Mouse (Mus musculus) heart, postnatal 4 days (tissue): Measurements from ENCODE around the gene Lyrm9. TPM values are rescaled to one million over a fixed set of nuclear protein-coding genes. Genes with fewer than 3 reads are reported as not detected.

Experiments used
- DNase-seq: peaks from one replicate; pipeline ENCODE4 v3.0.0; 2021
- total RNA-seq, 2 experiments: library from RNA; stranded (reverse); gene quantifications; 2 replicates each; pipeline ENCODE4 v1.2.3; 2021

Lyrm9 gene
- 10 to 100 TPM; 33.0 to 34.3 TPM for total RNA-seq

DNA sequence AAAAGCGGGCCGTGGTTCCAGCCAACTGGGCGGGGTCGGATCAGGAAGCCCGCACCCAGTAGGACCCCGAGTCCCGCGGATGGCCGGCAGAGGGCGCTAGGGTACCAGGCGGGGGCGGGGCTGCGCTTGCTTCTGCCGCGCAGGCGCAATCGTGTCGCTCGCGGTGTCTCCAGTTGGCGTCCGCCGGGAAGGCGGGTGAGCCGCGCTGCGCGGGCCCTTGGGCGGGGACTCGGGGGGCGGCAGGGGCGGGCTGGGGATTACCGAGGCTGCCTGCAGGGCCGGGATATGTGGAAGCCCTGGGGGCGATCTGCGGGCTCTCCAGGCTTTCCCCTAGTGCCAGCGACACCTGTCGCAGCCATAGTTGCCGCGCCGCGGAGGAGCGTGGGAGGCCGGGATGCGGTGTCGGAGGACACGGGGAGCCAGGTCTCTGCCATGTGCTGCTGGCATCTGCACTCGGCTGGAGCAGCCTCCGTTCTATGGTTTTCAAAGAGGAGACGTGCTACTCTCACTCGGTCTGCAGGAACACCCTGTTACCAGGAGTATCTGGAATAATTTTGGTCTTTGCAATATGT is at the start of gene Lyrm9:
Gene Lyrm9, plus strand, starts transcription at position 143 of the 572 bp plus-strand sequence.
- DNase-seq, result peak; percentile 99

GRCm38 (mm10) chr11:78777851-78778680 is 48.3 kb upstream of the Lyrm9 start:
- no peak for DNase-seq

DNA sequence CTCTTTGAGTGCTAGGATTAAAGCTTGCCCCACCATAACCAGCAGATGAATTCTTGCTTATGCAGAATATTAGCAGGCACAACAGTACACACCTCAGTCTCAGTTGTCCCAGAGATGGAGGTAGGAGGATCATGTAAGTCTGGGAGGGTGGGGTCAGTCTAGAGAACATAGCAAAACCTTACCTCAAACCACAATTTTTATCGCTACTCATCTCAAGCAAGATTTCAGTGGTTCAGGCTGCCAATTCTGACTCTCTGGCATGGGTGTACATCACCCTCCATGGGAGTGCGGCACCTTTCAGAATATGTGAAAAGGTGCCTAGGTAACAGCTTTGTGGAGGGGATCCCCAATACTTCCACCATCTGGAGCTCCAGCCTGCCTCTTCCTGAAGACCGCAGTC is 46.4 kb upstream of the Lyrm9 start:
- DNase-seq, result no peak

DNA sequence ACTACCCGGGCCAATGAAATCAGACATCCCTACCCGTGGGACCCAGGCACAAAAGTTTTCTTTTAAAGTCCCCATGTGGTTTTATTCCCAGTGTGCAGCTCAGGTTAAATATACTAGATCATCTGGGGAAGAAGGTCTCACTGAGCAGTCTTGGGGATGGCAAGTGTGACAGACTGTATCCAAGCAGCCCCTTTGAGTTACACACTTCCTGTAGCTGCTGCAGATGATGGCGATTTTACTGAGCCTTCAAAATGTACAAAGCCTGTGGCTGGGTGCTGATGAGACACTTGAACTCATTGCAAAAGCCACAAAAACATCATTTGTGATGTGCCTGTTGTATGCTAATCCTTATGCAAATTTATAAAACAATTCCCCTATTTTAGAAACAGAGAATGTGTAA is 45.8 kb upstream of the Lyrm9 start:
- no peak for DNase-seq

GRCm38 (mm10) chr11:78782326-78782725 is 44.1 kb upstream of the Lyrm9 start:
- no peak for DNase-seq

DNA sequence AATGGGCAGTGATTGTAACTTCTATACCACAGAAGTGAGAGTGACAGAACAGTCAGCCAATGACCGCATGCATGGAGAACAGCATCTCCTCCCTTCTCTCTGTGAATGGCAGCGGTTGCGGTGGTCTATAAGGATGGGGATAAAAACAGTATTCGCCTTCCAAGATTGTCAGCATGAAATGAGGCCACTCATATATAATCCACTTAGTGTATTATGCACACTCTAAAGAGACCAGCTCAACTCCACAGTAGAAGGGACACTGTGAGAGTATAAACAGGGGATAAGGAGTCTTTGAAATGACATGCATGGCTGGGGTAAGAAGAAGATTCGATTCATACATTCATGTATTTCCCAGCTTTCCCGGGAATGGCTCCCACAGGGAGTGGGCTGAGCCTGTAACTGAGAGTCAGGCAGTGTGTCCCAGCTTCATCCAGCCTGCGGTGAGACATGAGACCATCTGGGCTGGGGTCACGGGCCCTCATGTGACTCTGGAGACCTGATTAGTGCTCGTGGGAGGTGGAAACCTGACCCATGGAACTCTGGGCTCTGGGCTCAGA is 43.5 kb upstream of the Lyrm9 start:
- DNase-seq, result no peak

DNA sequence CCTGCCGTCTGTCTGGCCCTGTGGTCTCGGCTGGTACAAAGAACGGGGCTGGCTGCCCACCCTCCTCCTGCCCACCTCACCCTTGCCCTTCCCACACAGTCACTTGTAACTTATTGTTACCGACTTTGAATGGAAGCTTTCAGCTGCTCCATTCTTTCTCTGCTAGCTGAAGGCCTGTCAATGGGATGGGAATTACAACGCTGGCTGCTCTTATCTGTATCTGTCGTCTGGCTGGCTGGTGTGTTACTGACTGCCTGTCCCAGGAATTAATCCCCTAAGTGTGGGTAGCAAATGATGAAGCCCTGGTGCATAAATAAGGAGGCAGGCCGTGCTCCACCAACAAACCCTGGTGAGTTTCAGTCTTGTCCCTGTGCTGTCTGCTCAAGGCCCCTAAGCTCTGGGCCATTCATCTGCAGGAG is 40.4 kb upstream of the Lyrm9 start:
- no peak for DNase-seq

- DNase-seq, result no peak
These were observed 36.9 kb upstream of the Lyrm9 start for GRCm38 (mm10) chr11:78789370-78790060.

DNA sequence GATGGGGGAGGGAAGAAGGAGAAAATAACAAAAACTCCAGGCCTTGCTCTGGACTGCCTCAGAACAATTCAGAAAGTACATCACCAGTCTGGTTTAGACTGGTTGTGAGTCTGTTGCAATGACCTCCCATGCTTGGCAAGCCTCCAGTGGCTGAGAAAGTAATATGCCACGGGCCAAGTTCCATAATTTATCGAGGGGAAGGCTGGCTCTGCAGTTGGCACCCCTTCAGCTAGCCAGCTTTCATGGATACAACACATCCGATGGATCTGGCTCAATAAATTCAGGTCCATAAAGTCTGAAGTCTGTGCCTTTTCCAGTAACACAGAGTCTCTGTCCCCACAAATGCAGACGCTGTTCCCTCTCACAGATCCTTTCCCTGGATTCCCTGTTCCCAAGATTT is 34.8 kb upstream of the Lyrm9 start:
- DNase-seq, result peak; percentile 76

GRCm38 (mm10) chr11:78792055-78792454 is 34.3 kb upstream of the Lyrm9 start:
- DNase-seq, result no peak

DNA sequence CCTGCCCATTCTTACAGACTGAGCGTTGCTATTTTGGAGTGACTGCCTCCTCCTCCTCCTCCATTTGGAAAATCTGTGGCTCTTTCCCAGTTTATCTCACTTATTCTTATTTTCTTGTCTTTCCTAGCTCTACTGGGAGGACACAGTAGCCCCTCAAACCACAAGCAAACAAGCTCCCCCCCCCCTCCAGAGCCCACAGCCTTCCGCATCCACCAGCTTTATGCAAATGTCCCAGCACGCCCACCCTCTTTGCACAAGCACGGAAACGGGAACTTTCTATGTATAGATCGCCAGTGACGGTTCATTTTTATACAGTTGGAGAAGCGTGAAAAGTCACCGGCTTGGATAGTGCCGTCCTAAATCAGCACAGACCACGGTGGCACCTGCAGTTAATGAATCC is 33.9 kb upstream of the Lyrm9 start:
- no peak for DNase-seq

- DNase-seq, result no peak
These were observed 33.3 kb upstream of the Lyrm9 start for GRCm38 (mm10) chr11:78793116-78793515.

- no peak for DNase-seq
These were observed 30.2 kb upstream of the Lyrm9 start for GRCm38 (mm10) chr11:78796072-78796729.

- DNase-seq, result no peak
These were observed 25.3 kb upstream of the Lyrm9 start for GRCm38 (mm10) chr11:78801094-78801493.

- DNase-seq, result peak; percentile 94
These were observed 22.6 kb upstream of the Lyrm9 start for GRCm38 (mm10) chr11:78803587-78804316.

- DNase-seq, result no peak
These were observed 21.8 kb upstream of the Lyrm9 start for GRCm38 (mm10) chr11:78804551-78804950.

- no peak for DNase-seq
These were observed 21.2 kb upstream of the Lyrm9 start for GRCm38 (mm10) chr11:78805198-78805597.

DNA sequence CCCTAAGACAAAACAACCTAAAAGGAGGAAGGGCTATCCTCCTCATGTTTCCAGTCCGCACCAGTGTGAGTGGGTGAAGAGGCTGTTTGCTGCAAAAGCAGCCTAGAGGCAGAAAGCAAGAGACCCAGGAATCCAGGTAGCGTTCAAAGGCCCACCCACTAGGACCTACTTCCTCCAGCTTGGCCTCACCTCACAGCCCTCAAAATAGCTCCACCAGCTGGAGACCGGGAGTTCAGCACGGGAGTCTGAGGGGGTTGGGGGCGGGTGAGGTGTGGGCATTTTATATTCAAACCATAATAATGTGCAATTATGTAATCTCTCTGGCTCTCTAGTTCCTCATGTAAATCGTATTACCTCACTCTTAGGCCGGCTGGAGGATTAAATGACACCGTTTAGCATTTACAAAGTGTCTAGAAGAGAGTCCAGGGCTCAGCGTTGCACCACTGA is 20.7 kb upstream of the Lyrm9 start:
- no peak for DNase-seq

DNA sequence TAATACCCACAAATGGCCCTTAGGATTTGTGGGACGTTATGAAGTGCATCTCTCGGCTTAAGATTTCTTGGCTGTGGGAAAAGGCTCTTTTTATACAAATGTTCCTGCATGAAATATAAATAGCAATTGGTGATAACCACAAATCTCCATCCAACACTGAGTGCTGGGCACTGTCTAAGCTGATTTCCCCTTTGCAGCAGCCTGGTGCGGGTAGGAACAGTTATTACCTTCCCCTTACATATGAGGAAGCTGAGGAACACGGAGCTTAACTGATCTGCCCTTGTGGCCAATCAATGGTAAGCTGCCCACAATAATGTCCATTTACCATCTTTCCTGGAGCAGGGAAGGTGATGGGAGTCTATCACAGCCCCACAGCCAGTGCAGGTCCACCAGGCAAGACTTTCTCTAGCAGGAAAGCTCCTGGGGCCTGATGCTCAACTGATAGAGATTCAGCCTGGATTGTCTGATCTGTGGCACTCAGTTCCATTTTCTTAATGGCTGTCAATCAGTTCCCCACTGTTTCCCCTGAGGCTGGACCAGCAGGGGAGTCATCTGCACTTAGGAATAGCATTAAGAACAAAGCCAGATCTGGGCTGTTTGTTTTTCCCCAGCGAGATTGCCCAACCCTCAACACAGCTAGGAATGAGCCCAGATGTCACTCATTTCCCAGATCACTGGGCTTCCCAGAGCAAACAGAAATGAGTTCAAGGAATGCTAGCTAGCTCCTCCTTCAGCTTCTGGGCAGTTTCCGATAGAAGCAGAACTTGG is 18.9 kb upstream of the Lyrm9 start:
- DNase-seq, result no peak

GRCm38 (mm10) chr11:78809398-78809797 is 17.0 kb upstream of the Lyrm9 start:
- DNase-seq, result no peak

DNA sequence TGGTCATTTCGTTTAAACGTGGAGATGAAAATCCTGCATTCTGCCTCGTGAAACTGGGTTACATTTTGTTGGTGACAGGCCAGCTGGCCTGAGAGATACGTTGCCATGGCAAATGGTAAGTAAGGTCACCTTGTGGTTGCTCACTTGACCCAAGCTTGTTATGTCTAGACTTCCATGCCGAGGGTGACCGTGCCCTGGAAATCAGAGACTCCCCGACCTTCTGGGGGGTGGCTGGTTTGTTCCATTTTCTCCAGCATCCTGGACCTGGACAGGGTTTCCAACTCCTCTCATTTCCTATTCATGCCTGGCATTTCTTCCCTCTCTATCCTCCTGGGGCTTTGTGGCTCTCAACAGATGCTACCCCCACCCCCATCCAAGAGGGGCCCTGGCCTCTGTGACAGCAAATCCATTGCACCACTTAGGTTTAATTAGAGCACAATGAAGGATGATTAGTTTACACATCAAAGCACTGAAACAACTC is 11.9 kb upstream of the Lyrm9 start:
- DNase-seq, result no peak
